Mouse (Mus musculus) liver (tissue): ENCODE data around the gene Bcl2l14.

Source experiments
- DNase-seq: peaks from one replicate; pipeline ENCODE4 v3.0.0-alpha.2; 2020; ENCODE audit warnings: mixed read lengths

Gene Bcl2l14

GRCm38 (mm10) chr6:134448451-134448850 lies 52.3 kb downstream of the Bcl2l14 start:
- DNase-seq = no peak

GRCm38 (mm10) chr6:134449958-134450357 lies 53.8 kb downstream of the Bcl2l14 start:
- no peak for DNase-seq

- DNase-seq = peak; percentile 26
These were observed 54.6 kb downstream of the Bcl2l14 start for GRCm38 (mm10) chr6:134450661-134451119.

- peak; percentile 32 for DNase-seq
These were observed 58.0 kb downstream of the Bcl2l14 start for GRCm38 (mm10) chr6:134454093-134454492.

- DNase-seq = no peak
These were observed 62.3 kb downstream of the Bcl2l14 start for GRCm38 (mm10) chr6:134458376-134458775.

GRCm38 (mm10) chr6:134461175-134461574 lies 65.1 kb downstream of the Bcl2l14 start:
- no peak for DNase-seq

GRCm38 (mm10) chr6:134466671-134467229 lies 70.6 kb downstream of the Bcl2l14 start:
- no peak for DNase-seq

- no peak for DNase-seq
These were observed 73.2 kb downstream of the Bcl2l14 start for GRCm38 (mm10) chr6:134469297-134469696.

- peak; percentile 76 for DNase-seq
These were observed 74.7 kb downstream of the Bcl2l14 start for GRCm38 (mm10) chr6:134470857-134471256.

- DNase-seq = no peak
These were observed 77.0 kb downstream of the Bcl2l14 start for GRCm38 (mm10) chr6:134473143-134473561.

GRCm38 (mm10) chr6:134479481-134479880 lies 83.4 kb downstream of the Bcl2l14 start:
- DNase-seq = no peak

GRCm38 (mm10) chr6:134486318-134486717 lies 90.2 kb downstream of the Bcl2l14 start:
- no peak for DNase-seq
